Mouse (Mus musculus): ENCODE measurements around the gene Pard3.

The Pard3 gene

GRCm38 (mm10) chr8:127431236-127431635 is 367.5 kb downstream of the Pard3 start:
- DNase-seq (ENCODE audit: low spot score in 2 of 2) = no peak

GRCm38 (mm10) chr8:127435975-127436374 is 372.3 kb downstream of the Pard3 start:
- no peak for DNase-seq (ENCODE audit: low spot score in 2 of 2)

- DNase-seq (ENCODE audit: low spot score in 2 of 2) = no peak
These were observed 374.0 kb downstream of the Pard3 start for GRCm38 (mm10) chr8:127437613-127438235.

- DNase-seq (ENCODE audit: low spot score in 2 of 2) = peak; percentile 39 to 57
These were observed 375.1 kb downstream of the Pard3 start for GRCm38 (mm10) chr8:127438625-127439391.

GRCm38 (mm10) chr8:127439392-127440160 is 375.9 kb downstream of the Pard3 start:
- peak in 1 of 2 experiments; percentile 52 for DNase-seq (ENCODE audit: low spot score in 2 of 2)

- DNase-seq (ENCODE audit: low spot score in 2 of 2) = peak; percentile 33 to 47
These were observed 376.6 kb downstream of the Pard3 start for GRCm38 (mm10) chr8:127440161-127440833.

- DNase-seq (ENCODE audit: low spot score in 2 of 2) = no peak
These were observed 377.3 kb downstream of the Pard3 start for GRCm38 (mm10) chr8:127440834-127441485.

- no peak for DNase-seq (ENCODE audit: low spot score in 2 of 2)
These were observed 383.7 kb downstream of the Pard3 start for GRCm38 (mm10) chr8:127447401-127447800.

- no peak for DNase-seq (ENCODE audit: low spot score in 2 of 2)
These were observed 385.6 kb downstream of the Pard3 start for GRCm38 (mm10) chr8:127449066-127449840.

- no peak for DNase-seq (ENCODE audit: low spot score in 2 of 2)
These were observed 387.4 kb downstream of the Pard3 start for GRCm38 (mm10) chr8:127450954-127451668.

- no peak for DNase-seq (ENCODE audit: low spot score in 2 of 2)
These were observed 388.7 kb downstream of the Pard3 start for GRCm38 (mm10) chr8:127452364-127452763.

GRCm38 (mm10) chr8:127457901-127458300 is 394.2 kb downstream of the Pard3 start:
- no peak for DNase-seq (ENCODE audit: low spot score in 2 of 2)

GRCm38 (mm10) chr8:127461173-127461572 is 397.5 kb downstream of the Pard3 start:
- DNase-seq (ENCODE audit: low spot score in 2 of 2) = no peak

- no peak for DNase-seq (ENCODE audit: low spot score in 2 of 2)
These were observed 398.8 kb downstream of the Pard3 start for GRCm38 (mm10) chr8:127462378-127462935.

GRCm38 (mm10) chr8:127464300-127464699 is 400.6 kb downstream of the Pard3 start:
- no peak for DNase-seq (ENCODE audit: low spot score in 2 of 2)

- DNase-seq (ENCODE audit: low spot score in 2 of 2) = no peak
These were observed 408.5 kb downstream of the Pard3 start for GRCm38 (mm10) chr8:127472204-127472603.

- peak; percentile 30 to 44 for DNase-seq (ENCODE audit: low spot score in 2 of 2)
These were observed 416.3 kb downstream of the Pard3 start for GRCm38 (mm10) chr8:127480003-127480402.

- DNase-seq (ENCODE audit: low spot score in 2 of 2) = no peak
These were observed 421.9 kb downstream of the Pard3 start for GRCm38 (mm10) chr8:127485618-127486017.

GRCm38 (mm10) chr8:127491963-127492362 is 428.3 kb downstream of the Pard3 start:
- DNase-seq (ENCODE audit: low spot score in 2 of 2) = no peak
